Mouse (Mus musculus) retina, postnatal 7 days (tissue): ENCODE measurements around the gene Tmem110.
A peak's percentile ranks its signal among the peaks of the same experiment; 100 is the strongest.

Experiments
- DNase-seq: peaks from one replicate; pipeline ENCODE4 v3.0.0-alpha.2; 2012; ENCODE audit warnings: low read depth, low spot score

Tmem110 gene

GRCm38 (mm10) chr14:30862368-30862767, 37.0 kb downstream of the Tmem110 start:
- no peak for DNase-seq

DNA sequence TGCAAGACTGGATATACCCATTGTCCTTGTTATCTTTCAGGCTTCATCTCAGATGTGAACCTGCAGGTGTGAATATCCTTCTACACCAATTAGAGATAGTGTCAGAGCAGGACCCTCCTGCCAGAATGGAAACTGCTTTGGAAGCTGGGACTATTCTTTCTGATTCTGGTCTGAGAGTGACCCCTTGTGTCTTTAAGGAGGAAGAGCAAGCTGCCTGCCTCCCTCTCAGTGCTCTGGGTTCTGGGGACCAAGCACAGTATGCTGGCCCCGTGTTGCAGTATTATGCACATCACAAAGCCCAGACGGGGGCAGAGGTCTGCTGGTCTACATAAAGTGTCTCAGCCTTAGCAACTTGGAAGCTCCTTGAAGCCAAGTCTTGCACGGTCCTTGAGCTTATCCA, 39.9 kb downstream of the Tmem110 start:
- no peak for DNase-seq

GRCm38 (mm10) chr14:30867042-30867441, 41.7 kb downstream of the Tmem110 start:
- DNase-seq, result peak; percentile 43

- DNase-seq, result no peak
Measured at GRCm38 (mm10) chr14:30868826-30869225, 43.4 kb downstream of the Tmem110 start.

- DNase-seq, result no peak
Measured at GRCm38 (mm10) chr14:30869391-30869801, 44.0 kb downstream of the Tmem110 start.

DNA sequence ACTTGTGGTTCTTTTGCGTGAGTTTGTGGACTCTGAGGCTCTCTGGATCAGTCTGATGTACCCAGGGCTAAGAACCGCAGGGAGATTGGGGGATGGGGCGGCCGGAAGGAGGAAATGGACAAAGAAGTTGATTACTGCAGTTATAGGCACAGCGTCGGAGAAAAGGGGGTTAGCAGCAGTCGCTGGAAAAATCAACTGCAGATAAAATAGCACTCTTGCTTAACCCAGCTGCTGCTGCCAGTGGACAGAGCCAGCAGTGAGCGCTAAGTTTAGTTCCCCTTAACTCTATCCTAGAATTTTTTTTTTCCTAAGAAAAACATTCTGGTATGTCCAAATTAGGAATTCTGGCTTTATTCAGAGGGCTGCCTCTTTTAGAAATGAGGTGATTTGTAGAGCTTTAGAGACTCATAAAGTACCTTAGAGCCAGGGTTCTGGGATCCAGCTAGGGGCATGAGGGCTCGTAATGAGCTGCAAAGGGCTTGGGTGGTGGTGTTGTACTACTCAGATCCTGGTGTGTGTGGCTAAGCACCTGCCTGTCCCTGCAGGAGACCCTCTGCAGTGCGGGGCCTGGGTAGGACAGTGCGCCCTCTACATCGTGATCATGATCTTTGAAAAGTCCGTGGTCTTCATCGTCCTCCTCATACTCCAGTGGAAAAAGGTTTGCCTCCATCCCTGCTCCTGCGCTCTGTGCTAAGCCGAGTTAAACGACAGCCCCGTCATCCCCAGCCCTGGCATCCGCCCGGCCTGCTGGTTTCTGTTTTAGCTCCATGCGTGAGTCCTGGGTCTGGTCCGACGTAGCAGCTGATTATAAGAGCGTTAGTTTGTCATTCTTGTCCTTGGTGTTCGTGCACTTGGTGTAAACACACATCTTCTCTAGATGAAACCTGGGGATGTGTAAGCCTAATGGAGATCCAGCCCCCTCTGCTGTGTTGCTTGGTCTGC, 45.1 kb downstream of the Tmem110 start:
- DNase-seq, result no peak

GRCm38 (mm10) chr14:30874095-30874700, 48.8 kb downstream of the Tmem110 start:
- DNase-seq, result no peak

GRCm38 (mm10) chr14:30875130-30875865, 49.9 kb downstream of the Tmem110 start:
- no peak for DNase-seq

DNA sequence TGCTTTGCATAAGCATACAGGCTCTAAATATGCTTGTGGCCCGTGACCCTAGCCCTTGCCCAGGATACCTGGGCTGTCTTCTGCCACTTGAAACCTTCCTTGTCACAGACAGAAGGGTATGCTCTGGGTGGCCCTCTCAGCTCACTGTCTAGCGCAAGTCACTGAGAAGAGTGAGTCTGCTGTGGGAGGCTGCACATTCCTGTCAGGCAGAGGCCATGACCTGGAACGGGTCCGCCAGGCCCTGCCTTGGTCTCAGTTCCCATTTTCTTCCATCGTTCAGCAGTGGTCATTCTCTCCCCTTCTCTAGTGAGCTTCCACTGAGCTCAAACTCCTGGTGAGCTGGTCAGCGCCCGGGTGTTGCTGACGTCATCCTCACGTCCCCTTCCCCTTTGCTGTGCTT, 50.6 kb downstream of the Tmem110 start:
- DNase-seq, result no peak

DNA sequence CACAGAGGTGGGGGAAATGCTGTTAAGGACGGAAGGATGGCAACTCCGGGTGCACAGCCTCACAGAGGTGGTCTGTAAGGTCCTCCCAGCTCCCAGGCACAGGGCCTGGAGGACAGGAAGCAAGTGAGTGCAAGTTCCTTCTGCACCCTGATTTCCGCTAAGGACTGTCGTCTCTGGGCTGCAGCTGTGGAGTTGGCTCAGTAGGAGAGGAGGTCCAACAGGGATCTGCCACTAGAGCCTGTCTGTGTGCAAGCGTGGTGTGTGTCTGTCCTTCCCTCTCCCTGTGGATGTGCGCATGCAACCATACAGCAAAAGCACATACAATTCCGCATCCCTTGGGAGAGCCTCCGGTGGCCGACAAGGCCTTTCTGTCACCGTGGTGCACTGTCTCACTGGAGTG, 51.1 kb downstream of the Tmem110 start:
- DNase-seq, result no peak

DNA sequence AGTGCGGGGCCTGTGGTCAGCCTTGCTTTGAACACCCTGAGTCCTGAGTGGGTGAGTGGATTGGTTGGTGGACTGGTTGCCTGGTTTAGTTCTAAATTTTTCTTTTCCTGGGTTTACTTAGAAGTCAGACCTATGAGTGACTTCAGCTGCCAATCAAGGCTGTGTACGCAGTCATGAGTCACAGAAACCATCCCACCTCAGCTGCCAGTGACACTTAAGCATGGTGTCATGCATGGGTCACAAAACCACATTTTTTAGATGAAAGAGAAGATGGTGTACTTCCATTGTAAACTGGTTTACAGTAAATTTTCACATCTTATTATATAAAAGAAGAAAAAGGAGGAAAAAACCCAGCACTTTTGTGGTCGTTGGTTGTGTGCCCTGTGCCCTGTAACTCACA, 52.4 kb downstream of the Tmem110 start:
- no peak for DNase-seq

GRCm38 (mm10) chr14:30878958-30879571, 53.7 kb downstream of the Tmem110 start, which contains the start of gene Mustn1:
TSS of gene Mustn1 (plus strand) at chr14:30879200.
- DNase-seq, result no peak

DNA sequence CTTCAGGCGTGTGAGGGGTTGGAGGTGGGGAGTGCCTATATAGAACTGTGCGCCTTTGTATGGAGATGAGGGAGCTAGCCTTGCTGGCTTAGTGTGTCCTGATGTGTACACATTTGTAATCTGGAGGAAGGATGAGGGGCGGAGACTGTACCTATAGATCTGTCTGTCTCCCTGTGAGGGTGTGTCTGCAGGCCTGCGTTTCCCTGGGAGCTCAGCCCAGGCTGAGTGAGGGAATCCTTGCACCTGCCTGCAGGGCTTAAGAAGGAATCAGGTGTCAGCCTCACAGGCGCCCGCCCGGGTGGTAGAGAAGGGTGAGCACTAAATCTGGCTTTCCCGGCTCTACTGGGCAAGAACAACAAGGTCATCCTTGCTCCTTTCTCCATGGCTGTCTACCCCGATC, 54.4 kb downstream of the Tmem110 start:
- DNase-seq, result no peak

DNA sequence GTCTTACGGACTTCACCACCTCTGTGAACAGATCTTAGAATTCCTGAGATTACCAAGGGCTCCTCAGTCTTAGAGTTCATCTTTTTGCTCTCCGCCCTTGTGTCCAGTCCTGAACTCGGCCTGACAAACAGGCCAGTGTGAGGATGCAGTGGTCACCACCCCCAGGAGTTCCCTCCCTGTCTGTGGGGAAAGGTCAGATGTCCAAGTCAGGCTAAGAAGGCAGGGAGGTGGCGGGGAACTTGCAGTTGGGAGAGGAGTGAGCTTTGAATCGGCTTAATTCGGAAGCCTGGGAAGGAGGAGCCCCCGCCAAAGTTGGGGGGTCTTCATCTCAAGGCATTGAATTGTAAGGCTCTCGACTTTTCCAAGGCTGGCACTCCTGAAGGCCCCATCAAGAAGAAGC, 54.9 kb downstream of the Tmem110 start:
- no peak for DNase-seq

DNA sequence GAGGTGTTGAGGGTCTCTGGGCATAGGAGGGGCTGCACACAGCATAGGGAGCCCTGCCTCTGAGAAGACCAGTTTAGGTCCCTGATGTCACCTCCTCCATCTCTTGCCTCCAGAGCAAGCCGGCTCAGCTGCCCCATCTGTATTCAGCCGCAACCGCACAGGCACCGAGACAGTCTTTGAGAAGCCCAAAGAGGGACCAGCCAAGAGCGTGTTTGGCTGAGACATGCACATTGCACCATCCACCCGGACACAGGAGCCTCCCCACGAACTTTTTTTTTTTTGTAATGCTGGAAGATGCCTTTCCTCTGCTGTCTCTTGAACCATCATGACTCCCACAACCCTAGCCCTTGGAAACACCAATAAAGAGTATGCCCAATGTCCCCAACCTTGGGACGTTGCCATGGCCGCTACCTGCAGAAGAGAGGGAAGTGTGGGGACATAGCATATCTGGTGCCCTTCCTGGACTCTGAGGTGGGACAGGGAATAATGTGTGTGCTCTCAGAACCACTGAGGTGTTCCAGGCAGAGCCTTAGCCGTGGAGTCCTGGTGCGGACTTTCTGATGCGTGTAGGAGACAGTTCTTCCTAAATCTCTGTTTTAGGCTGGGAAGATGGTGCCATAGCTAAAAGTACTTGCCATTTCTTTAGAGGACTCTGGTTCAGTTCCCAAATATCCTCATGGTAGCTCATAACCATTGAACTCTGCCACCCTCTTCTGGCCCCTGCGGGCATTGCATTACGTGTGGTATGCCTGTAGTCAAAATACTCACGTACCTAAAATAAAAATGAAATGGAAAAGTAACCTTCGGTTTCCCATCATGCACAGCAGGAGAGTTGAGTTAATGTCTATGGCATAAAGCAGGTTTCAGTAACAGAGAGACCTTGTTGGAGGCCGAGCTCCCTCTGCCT, 55.7 kb downstream of the Tmem110 start:
- no peak for DNase-seq

DNA sequence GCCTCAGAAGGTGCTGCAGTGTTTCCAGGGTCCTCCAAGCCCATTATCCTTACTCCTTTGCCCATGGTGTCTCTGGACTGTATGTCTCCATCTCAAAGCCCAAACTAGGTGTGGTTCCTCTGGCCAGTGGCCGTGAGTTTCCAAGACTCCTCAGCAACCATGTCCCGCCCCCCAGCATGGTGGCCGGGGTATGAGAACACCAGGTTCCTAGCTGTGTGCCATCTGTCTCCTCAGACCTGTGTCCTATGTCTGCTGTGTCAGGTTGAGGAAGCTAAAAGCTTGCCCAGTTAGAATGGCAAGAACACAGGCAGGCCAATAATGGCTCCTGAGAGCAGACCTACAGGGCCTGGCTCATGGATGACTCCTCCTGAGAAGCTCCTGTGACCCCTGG, 56.3 kb downstream of the Tmem110 start:
- DNase-seq, result no peak

GRCm38 (mm10) chr14:30885298-30885697, 59.9 kb downstream of the Tmem110 start:
- no peak for DNase-seq

DNA sequence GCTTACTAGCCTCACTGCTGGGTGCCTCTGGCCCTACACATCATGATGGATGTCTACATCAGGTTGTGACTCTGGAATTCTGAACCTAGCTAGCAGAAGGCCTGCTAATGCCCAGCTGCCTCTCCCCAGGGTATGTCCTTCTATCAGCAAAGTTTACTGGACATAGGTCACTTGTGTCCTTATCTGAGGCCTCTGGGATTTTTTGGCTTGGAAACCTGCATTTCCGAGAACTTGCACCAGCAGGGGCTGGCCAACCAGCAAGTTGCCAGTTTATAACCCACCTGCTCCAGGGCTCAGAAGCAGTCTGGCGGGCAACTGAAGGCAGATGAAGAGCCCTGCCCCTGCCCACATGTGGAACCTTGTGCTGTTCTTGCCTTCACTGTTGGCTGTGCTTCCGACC, 60.8 kb downstream of the Tmem110 start, which contains the start of gene Itih4:
Gene Itih4 (plus strand): TSS at position 273 of the 400 bp plus-strand sequence.
- no peak for DNase-seq

DNA sequence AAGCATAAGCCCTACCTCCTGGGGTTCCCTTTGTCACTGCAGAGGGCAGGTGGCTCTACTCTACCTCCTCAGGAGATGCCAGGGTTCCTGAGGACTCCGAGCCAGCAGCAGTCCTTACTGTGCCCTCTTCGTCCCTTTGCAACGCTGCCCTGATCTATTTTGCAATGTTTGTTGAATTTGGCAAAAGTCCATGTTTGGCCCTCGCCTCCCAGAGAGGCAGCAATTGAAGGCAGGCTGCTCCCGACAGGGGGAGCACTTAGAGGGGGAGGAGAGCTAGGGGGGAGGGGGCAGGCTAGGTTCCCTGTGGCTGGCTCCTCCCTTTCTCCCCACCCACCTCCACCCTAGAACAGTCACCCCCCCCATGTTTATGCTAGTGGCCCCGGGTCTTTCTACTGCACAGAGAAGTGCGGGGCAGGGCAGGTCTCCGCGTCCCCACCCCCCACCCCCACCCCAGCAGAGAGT, 62.9 kb downstream of the Tmem110 start:
- DNase-seq, result no peak

GRCm38 (mm10) chr14:30899972-30900371, 74.6 kb downstream of the Tmem110 start:
- DNase-seq, result no peak

GRCm38 (mm10) chr14:30902628-30903027, 77.2 kb downstream of the Tmem110 start:
- no peak for DNase-seq
